Mouse (Mus musculus) neural tube, embryonic 14.5 days (tissue): Measurements from ENCODE around the gene Ly6g6e. TPM values are rescaled to one million over a fixed set of nuclear protein-coding genes. Genes with fewer than 3 reads are reported as not detected.

Experiments
- ATAC-seq: fragments of 200-750 bp; cut with Nextera tagmentation; 2 replicates; pipeline ENCODE4 v1.8.0; 2017; ENCODE audit warnings: low read depth, mild to moderate bottlenecking, moderate TSS enrichment, moderate library complexity
- H3K27ac ChIP-seq: fragments of 300-500 bp; sonication (generic); 2 replicates; pipeline ENCODE4 v1.5.1; 2014; ENCODE audit warnings: low read depth, mild to moderate bottlenecking, control low read depth, low read length, moderate library complexity, mixed read lengths
- H3K27me3 ChIP-seq: fragments of 300-500 bp; sonication (generic); 2 replicates; pipeline ENCODE4 v1.6.1; 2014; ENCODE audit warnings: low read length; ENCODE audit not compliant: control insufficient read depth, insufficient read depth
- H3K36me3 ChIP-seq: fragments of 300-500 bp; sonication (generic); 2 replicates; pipeline ENCODE4 v1.6.1; 2014; ENCODE audit warnings: low read length, mixed read lengths; ENCODE audit not compliant: control insufficient read depth, insufficient read depth
- H3K4me1 ChIP-seq: fragments of 300-500 bp; sonication (generic); 2 replicates; pipeline ENCODE4 v1.6.1; 2014; ENCODE audit warnings: low read length; ENCODE audit not compliant: control insufficient read depth, insufficient read depth
- H3K4me2 ChIP-seq: fragments of 300-500 bp; sonication (generic); 2 replicates; pipeline ENCODE4 v1.6.1; 2014; ENCODE audit warnings: mild to moderate bottlenecking, low read depth, low read length, control low read depth
- H3K4me3 ChIP-seq: fragments of 300-500 bp; sonication (generic); 2 replicates; pipeline ENCODE4 v1.5.1; 2014; ENCODE audit warnings: low read depth, low read length, control low read depth, mixed read lengths
- H3K9ac ChIP-seq: fragments of 300-500 bp; sonication (generic); replicated peaks from 2 replicates; pipeline ENCODE4 v1.6.1; 2014; ENCODE audit warnings: low read depth, mild to moderate bottlenecking, control low read depth, low read length, mixed read lengths
- H3K9me3 ChIP-seq: fragments of 300-500 bp; sonication (generic); 2 replicates; pipeline ENCODE4 v1.6.1; 2016; ENCODE audit warnings: low read length; ENCODE audit not compliant: control insufficient read depth
- WGBS: fragments of 180-500 bp; shearing (Covaris S2); extraction: QIAGEN DNeasy Blood & Tissue Kit; methylation state at CpG from one replicate; pipeline ENCODE4 v1.1.7; 2014; 5-methylcytosine and 5-hydroxymethylcytosine counted together
- polyA plus RNA-seq: library from polyadenylated mRNA; unstranded; fragments of >200 nt; fragmentation: Nextera tagmentation; extraction: Ambion mirVana; gene quantifications from 2 replicates; pipeline ENCODE4 v1.2.1, GENCODE M21; 2014

Ly6g6e gene
- polyA plus RNA-seq, 1 experiment from 2014 or later = 0.66 TPM

DNA sequence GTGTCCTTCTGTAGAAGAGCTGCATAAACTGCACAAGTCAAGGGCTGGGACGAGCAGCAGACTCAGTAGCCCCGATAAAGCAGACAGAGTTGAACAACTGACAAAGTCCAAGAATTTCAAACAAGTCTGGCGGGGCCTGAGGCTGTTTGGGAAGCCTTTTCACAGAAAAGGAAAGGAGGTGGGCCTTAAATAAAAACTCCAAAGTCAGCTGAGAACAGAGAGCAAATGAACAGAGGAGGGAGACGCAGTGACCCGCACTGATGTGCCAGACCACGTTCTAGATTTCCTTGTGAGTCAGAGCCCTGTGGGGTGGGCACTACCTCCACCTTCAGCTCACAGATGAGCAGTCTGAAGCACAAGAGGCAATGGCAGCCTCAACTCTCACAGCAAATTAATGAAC, 41.8 kb upstream of the Ly6g6e start:
- no peaks in the 10 kb centered on the region for H3K4me1 ChIP-seq

DNA sequence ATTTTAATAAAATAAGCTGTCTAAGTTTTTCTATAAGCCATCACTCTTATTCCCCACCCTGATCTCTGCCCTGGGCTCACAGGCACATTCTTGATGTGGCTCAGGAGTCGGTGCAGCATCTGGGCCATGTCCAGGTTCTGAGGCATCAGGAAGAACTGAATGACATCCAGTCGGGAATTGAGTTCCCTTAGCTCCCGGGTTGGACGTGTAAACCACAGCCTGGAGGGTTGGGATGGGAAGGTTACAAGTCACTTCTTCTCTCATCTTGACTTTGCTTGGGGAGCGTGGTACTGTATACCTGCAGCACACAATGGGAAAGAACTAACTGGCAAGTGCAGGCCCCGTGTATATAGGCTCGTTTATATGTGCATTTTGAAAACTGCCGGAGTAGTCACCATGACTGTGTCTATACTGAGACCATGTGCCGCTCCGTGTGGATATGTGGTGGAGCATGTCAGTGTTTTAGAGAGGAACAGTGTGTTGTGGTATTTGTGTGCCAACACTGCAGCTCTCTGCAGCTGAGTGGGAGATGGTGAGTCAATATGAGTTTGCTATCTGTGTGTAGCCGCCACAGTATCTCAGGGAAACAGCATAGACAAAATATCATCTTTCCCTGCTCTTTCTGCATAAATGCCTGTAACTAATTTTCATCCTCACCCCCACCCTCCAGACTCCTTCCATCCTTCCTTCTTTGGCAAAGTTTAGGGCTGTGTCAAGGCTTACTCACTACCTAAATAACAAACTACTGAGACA, 37.4 kb upstream of the Ly6g6e start:
- no peaks in the 10 kb centered on the region for H3K9me3 ChIP-seq
- WGBS = 87% methylated on average over 11 of the region's 11 CpGs
- H3K36me3 ChIP-seq = no peaks in the 10 kb centered on the region
- ATAC-seq = no peak
- H3K9ac ChIP-seq = no peak overlapping the region
- H3K4me1 ChIP-seq = no peaks in the 10 kb centered on the region
- no peak overlapping the region for H3K4me2 ChIP-seq
- H3K27ac ChIP-seq = no peak overlapping the region
- no peak overlapping the region for H3K4me3 ChIP-seq
- no peaks in the 10 kb centered on the region for H3K27me3 ChIP-seq

More for the DNA sequence above, 41.8 kb upstream of the Ly6g6e start:
- H3K27me3 ChIP-seq = no peaks in the 10 kb centered on the region
- no peak for ATAC-seq
- 78% methylated on average over 6 of the region's 6 CpGs for WGBS
- H3K4me2 ChIP-seq = no peak overlapping the region
- H3K27ac ChIP-seq = no peak overlapping the region
- no peaks in the 10 kb centered on the region for H3K36me3 ChIP-seq
- H3K9ac ChIP-seq = no peak overlapping the region
- no peak overlapping the region for H3K4me3 ChIP-seq
- H3K9me3 ChIP-seq = no peaks in the 10 kb centered on the region

DNA sequence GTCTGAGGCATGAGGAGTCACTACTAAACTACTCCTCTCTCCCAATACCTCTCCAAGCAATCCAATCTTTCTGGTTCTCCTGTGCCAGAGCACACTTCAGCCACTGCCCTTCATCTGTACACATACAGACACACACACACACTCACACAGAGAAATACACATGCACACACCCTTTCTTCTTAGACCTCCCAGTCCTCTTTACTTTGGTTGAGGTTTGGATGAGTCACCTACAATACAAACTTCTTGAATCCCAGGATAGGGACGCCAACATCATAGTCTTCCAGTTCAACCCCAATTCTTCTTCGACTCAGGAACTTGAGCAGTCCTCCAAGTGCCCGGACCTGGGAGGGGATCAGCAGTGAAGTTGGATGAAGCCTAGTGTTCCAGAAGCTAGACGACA, 32.9 kb upstream of the Ly6g6e start:
- no peak overlapping the region for H3K27ac ChIP-seq
- no peak overlapping the region for H3K4me3 ChIP-seq
- no peaks in the 10 kb centered on the region for H3K4me1 ChIP-seq
- ATAC-seq = no peak
- no peak overlapping the region for H3K9ac ChIP-seq
- no peaks in the 10 kb centered on the region for H3K9me3 ChIP-seq
- no peak overlapping the region for H3K4me2 ChIP-seq
- no peaks in the 10 kb centered on the region for H3K27me3 ChIP-seq
- no peaks in the 10 kb centered on the region for H3K36me3 ChIP-seq
- WGBS = 92% methylated on average over 4 of the region's 4 CpGs

DNA sequence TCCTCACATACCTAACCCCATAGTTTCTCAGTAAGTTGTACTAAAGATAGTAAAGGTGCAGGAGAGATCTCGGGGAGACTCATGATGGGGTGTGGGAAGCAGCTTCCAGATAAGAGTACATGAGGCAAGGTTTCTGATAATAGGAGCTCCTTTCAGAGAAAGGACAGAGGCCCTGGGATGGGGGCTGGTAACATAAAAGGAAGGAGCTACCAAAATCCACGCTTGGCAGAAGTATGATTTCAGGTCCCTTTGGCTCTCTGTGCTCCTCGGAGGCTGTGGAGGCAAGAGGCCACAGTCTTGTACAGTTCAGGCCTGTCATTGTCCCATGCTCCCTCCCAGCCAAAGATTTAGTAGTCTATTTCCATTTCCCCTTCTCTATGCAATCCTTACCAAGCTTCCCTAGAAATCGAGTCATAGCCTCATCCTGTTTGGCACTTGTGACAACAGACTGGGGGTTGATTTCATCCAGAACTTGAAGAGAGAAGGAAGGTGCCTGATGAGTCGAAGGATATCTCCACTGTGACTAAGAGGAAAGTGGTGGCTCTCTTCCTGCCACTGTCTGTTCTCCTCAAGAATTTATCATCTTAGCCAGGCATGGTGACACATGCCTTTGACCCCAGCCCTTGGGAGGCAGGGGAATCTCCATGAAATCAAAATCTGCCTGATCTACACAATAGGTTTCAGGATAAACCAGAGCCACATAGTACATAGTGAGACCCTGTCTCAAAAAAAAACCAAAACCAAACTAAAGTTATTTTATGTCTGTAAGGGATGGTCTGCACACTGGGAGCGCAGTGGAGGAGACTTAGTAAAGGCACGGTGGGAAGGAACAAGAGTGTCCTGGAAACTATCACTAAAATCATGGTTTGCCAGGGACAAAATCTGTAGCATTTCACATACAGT, 31.5 kb upstream of the Ly6g6e start:
- no peaks in the 10 kb centered on the region for H3K36me3 ChIP-seq
- H3K27ac ChIP-seq = no peak overlapping the region
- H3K4me3 ChIP-seq = no peak overlapping the region
- no peak for ATAC-seq
- H3K4me1 ChIP-seq = 0 out of 2 replicates have a peak, but pooled peaks cover 2% of the 10 kb centered on the region
- H3K9ac ChIP-seq = no peak overlapping the region
- no peaks in the 10 kb centered on the region for H3K9me3 ChIP-seq
- H3K4me2 ChIP-seq = peak overlapping the region; percentile 99
- no peaks in the 10 kb centered on the region for H3K27me3 ChIP-seq
- WGBS = 85% methylated on average over 7 of the region's 7 CpGs

DNA sequence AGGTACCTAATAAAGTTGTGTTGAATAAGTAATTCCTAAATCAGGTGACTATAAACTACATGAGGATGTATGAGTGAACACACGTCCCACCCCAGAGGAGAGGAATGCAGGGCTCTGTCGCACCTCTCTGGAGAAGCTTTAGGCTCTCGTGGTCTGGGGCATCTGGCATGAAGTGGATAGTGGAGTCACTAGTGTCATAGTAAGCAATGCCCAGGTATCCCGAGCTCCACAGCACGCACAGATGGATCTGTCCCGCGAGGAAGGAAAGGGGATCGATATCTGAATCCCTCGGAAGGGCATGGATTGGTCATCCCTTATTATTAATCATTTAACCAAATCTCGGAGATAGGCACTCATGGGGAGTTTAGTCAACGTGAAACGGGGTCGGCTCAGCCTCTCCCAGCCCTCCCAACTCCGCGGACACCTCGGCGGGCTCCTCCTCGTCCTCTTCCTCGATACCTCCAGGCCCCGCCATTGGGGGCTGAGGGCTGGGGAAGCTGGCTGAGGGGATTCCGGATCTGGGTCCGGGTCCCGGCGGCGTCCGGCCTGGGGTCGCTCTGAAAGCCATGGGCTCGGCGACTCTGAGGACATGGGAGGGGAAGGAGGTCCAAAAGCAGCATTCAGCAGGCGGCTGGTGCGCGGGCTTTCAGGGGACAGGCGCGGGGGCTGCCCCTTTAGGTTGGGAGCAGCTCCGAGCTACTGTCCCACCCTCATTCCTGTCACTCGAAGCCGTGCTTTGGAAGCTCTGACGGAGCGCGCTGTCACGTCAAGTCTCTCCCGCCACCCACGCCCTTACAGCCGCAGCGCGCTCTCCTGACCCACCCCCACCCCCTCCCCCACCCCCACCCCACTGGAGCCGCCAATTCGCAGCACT, 30.7 kb upstream of the Ly6g6e start:
- Histone ChIP-seq H3K27ac (peak overlapping the region; percentile 62; the same call in 1 of the 2 replicates), H3K4me2 (peak overlapping the region; percentile 99), H3K36me3 (no peaks in the 10 kb centered on the region), H3K4me3 (peak overlapping the region; percentile 49), H3K9me3 (no peaks in the 10 kb centered on the region), H3K27me3 (no peaks in the 10 kb centered on the region), H3K9ac (peak overlapping the region; percentile 74), H3K4me1 (0 out of 2 replicates have a peak, but pooled peaks cover 2% of the 10 kb centered on the region)
- ATAC-seq = peak; percentile 73
- WGBS = 5% methylated on average over 48 of the region's 48 CpGs

DNA sequence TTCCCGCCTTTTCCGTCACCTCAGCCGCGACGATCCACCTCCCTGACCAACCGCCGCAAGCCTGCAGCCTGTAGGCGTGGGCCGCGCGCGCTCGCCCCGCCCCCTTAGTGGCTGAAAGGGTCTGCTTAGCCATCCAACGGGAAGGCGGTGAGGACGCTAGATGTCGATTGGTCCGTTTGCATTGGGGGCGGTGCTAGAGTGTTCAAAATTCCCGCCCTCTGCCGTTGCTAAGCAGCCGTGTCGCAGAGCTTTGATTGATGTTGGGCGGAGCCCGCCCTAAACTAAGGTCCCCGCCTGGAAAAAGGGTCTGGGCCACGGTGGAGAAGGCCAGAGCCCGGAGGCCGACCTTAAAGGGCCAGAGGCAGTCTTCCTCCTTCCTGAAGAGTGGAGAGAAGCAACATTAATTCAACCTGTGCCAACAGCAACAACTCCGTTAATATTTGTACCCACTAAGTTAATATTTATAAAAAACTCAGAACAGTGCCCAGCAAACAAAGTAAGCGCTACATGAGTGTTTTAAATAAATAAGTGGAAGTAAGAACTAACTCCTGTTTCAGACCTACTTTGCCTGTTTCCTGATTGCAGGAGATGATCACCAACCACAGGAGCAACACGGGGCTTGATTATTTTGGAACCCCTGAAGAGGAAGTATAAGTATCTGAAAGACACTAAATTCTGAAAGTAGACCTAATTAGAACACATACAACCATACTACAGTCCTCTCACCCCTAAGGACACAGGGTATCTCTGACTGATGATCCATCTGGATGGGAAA, 29.8 kb upstream of the Ly6g6e start, which contains the start of gene Msh5:
Gene Msh5 (minus strand): TSS at position 65 of the 775 bp plus-strand sequence.
- H3K9ac ChIP-seq = peak within 1 kb of the TSS; percentile 74
- H3K4me1 ChIP-seq = 0 out of 2 replicates have a peak, but pooled peaks cover 2% of the 10 kb centered on the region
- peak; percentile 99 for ATAC-seq
- peak within 1 kb of the TSS; percentile 99 for H3K4me2 ChIP-seq
- peak within 1 kb of the TSS; percentile 49 for H3K4me3 ChIP-seq
- no peaks in the 10 kb centered on the region for H3K9me3 ChIP-seq
- WGBS = 3% methylated on average over 33 of the region's 33 CpGs
- H3K27ac ChIP-seq = peak within 1 kb of the TSS; percentile 62; the same call in 1 of the 2 replicates
- H3K36me3 ChIP-seq = no peaks in the 10 kb centered on the region
- H3K27me3 ChIP-seq = no peaks in the 10 kb centered on the region

DNA sequence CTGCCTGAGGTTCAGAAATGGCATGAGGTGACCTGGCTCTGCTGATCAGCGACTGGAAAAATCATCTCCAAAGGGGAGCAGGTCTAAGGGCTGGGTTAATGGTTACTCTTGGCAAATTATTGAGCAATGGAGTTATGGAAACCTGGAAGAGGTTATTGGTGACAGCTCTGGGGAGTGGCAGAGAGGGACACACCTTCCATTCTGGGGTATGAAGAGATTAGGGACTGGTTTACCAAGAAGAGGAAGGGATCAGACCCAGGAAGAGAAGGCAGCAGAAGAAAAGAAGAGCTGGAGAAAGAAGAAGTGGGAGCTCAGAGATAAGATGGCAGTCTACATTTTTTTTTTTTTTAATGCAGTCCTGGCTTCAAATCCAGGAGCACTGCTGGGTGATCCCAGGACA, 29.0 kb upstream of the Ly6g6e start:
- no peak for ATAC-seq
- Histone ChIP-seq H3K9me3 (no peaks in the 10 kb centered on the region), H3K4me3 (no peak overlapping the region), H3K27me3 (no peaks in the 10 kb centered on the region), H3K4me1 (peaks cover 5% of the 10 kb centered on the region; the same call in 1 of the 2 replicates), H3K4me2 (no peak overlapping the region), H3K27ac (peak overlapping the region; percentile 12; the same call in 1 of the 2 replicates), H3K9ac (no peak overlapping the region), H3K36me3 (no peaks in the 10 kb centered on the region)
- WGBS = 56% methylated on average over 1 of the region's 1 CpGs
